Mouse (Mus musculus) heart, postnatal 0 days (tissue): ENCODE results near the gene Gstm5.

Experiments
- CTCF ChIP-seq: IDR thresholded peaks from 2 replicates; pipeline ENCODE4 v1.5.1; 2016; ENCODE audit warnings: antibody characterized with exemption, control low read depth, low read depth
- EP300 ChIP-seq: IDR thresholded peaks from 2 replicates; pipeline ENCODE4 v1.6.1; 2016; ENCODE audit warnings: antibody characterized with exemption, low read depth

GRCm38 (mm10) chr3:107900955-107901673 lies 5.5 kb downstream of the Gstm5 start:
- no peak for TF ChIP-seq CTCF
- no peak for TF ChIP-seq EP300
